In genomic region chr11:8652792-8653645, GRCm38 (mm10) we compare ENCODE assay signal across 8 mouse cellular contexts. TPM values are rescaled to one million over a fixed set of nuclear protein-coding genes. Genes with fewer than 3 reads are reported as not detected.
A peak's percentile ranks its signal among the peaks of the same experiment; 100 is the strongest.
DNase-seq lines count a peak whose midpoint lies in the region; ATAC-seq and TF ChIP-seq lines count a peak whose summit lies in the region.

No protein-coding gene starts in this region.

- H3K27ac ChIP-seq in limb, embryonic 14.5 days (replicated peaks; ENCODE audit: low read depth, low read length) = peak overlapping the region; percentile 82
- H3K27ac ChIP-seq in thymus, adult 2 months (ENCODE audit: control insufficient read depth, insufficient read depth, low read length) = no peak overlapping the region

- peaks cover 91% of the 10 kb centered on the region for H3K4me1 ChIP-seq in limb, embryonic 14.5 days (ENCODE audit: control insufficient read depth, insufficient read depth, low read length)
- H3K4me1 ChIP-seq in thymus, adult 2 months (replicated peaks; ENCODE audit: control insufficient read depth, insufficient read depth, low read length) = peaks cover 2% of the 10 kb centered on the region; the same call in 1 of the 2 replicates

- TF ChIP-seq CTCF in thymus, adult 2 months (IDR thresholded peaks at IDR 0.05; ENCODE audit: borderline replicate concordance, control insufficient read depth, extremely low read depth, insufficient read depth, low read length, poor library complexity) = no peak

- H3K9ac ChIP-seq in limb, embryonic 14.5 days (ENCODE audit: low read depth, low read length, severe bottlenecking) = no peak overlapping the region

- H3K4me3 ChIP-seq in limb, embryonic 14.5 days (replicated peaks; ENCODE audit: low read length) = no peak overlapping the region
- no peak overlapping the region for H3K4me3 ChIP-seq in thymus, adult 2 months (ENCODE audit: control insufficient read depth, insufficient read depth, low read length)

- WGBS in limb, embryonic 14.5 days = 29% methylated on average over 10 of the region's 10 CpGs
- 88% methylated on average over 10 of the region's 10 CpGs for WGBS in thymus, adult 2 months

- no peak for DNase-seq in frontal cortex, postnatal 25 days (ENCODE audit: low spot score in 2 of 2)
- DNase-seq in left cerebral cortex, postnatal 14 days (ENCODE audit: low spot score in 2 of 2) = peak; percentile 40 to 69
- DNase-seq in left cerebral cortex, postnatal 10 days (ENCODE audit: extremely low spot score in 1 of 2, low spot score in 2 of 2) = no peak
- peak; percentile 83 for DNase-seq in brain, adult 2 months (ENCODE audit: low read depth, low spot score)
- peak; percentile 72 for DNase-seq in limb, embryonic 14.5 days (ENCODE audit: low spot score)
- DNase-seq in thymus, adult 2 months = no peak

- peak overlapping the region; percentile 25; the same call in 1 of the 2 replicates for H3K4me2 ChIP-seq in limb, embryonic 14.5 days (replicated peaks; ENCODE audit: low read depth, low read length, severe bottlenecking)

- TF ChIP-seq POLR2A in limb, embryonic 14.5 days (IDR thresholded peaks at IDR 0.05; ENCODE audit: borderline replicate concordance, extremely low read depth, insufficient read depth, insufficient read length) = no peak
- no peak for TF ChIP-seq POLR2A in thymus, adult 2 months (IDR thresholded peaks at IDR 0.05; ENCODE audit: control insufficient read depth, extremely low read depth, insufficient read depth, low read length, poor library complexity)

- no peaks in the 10 kb centered on the region for H3K27me3 ChIP-seq in limb, embryonic 14.5 days (ENCODE audit: control insufficient read depth, insufficient read depth, low read length)
- H3K27me3 ChIP-seq in thymus, adult 2 months (ENCODE audit: control insufficient read depth, insufficient read depth, low read length) = no peaks in the 10 kb centered on the region

- intact Hi-C loops in left cerebral cortex, postnatal 14 days (cut with DNase I) = loop anchor here (10.0 kb wide), 1 partner anchor 302 kb away; no protein-coding TSS in a partner anchor
- intact Hi-C loops in left cerebral cortex, postnatal 10 days (cut with DNase I) = no loop called here

- no peaks in the 10 kb centered on the region; the same call in 1 of the 2 replicates for H3K36me3 ChIP-seq in limb, embryonic 14.5 days (ENCODE audit: control insufficient read depth, insufficient read depth, low read length)
- no peaks in the 10 kb centered on the region for H3K36me3 ChIP-seq in thymus, adult 2 months (ENCODE audit: control insufficient read depth, insufficient read depth, low read length)

- peak; percentile 87 for ATAC-seq in frontal cortex, adult (ENCODE audit: low TSS enrichment)
- ATAC-seq in limb, embryonic 14.5 days (ENCODE audit: low FRiP score, low read depth) = peak; percentile 41
- no peak for ATAC-seq in activated CD4-positive, CD25-positive, alpha-beta regulatory T cell, adult 4 months

- H3K9me3 ChIP-seq in limb, embryonic 14.5 days (ENCODE audit: control insufficient read depth, low read length) = no peaks in the 10 kb centered on the region

RNA-seq across cellular contexts. Expression of gene Tns3, which starts 11.3 kb away (rescaled TPM):
- total RNA-seq in left cerebral cortex, postnatal 14 days (2021) = 10 to 100 TPM; 37.5 to 40.8 TPM
- 10 to 100 TPM; 24.5 to 31.8 TPM for total RNA-seq in left cerebral cortex, postnatal 10 days (2021)
- polyA plus RNA-seq in limb, embryonic 14.5 days (2012; rRNA removed) = 59.1 and 77.2 TPM in 2 replicates
- 27.4 and 33.3 TPM in 2 replicates for polyA plus RNA-seq in limb, embryonic 14.5 days (2014; fragmentation: Nextera tagmentation; extraction: Ambion mirVana)
- under 1 TPM; 0.06 to 0.09 TPM for polyA plus RNA-seq in activated CD4-positive, CD25-positive, alpha-beta regulatory T cell, adult 4 months (2017; shearing (Covaris generic))
- 31.7 and 33.9 TPM in 2 replicates for polyA plus RNA-seq in thymus, adult 2 months (2012; rRNA removed)

Comparison
In these comparisons a context has a peak if more than half of its experiments do, and no peak if none do; other contexts are left out.
1. DNase-seq: peak in left cerebral cortex, postnatal 14 days (2 of 2), brain, adult 2 months (single experiment) and limb, embryonic 14.5 days (single experiment); none in frontal cortex, postnatal 25 days (0 of 2), left cerebral cortex, postnatal 10 days (0 of 2) and thymus, adult 2 months (single experiment).
2. RNA of gene Tns3, which starts 11.3 kb away (polyA plus RNA-seq): 27.4 to 77.2 TPM in limb, embryonic 14.5 days and 31.7 to 33.9 TPM in thymus, adult 2 months; 0.06 to 0.09 TPM in activated CD4-positive, CD25-positive, alpha-beta regulatory T cell, adult 4 months; every median in the first group is over 10 times any median in the second.